Mouse (Mus musculus) midbrain, embryonic 15.5 days (tissue): ENCODE measurements around the gene Psg20. TPM values are rescaled to one million over a fixed set of nuclear protein-coding genes. Genes with fewer than 3 reads are reported as not detected.

Experiments
- polyA plus RNA-seq: library from polyadenylated mRNA; unstranded; fragments of >200 nt; fragmentation: Nextera tagmentation; extraction: Ambion mirVana; gene quantifications from 2 replicates; pipeline ENCODE4 v1.2.1, GENCODE M21; 2015

Gene Psg20
- polyA plus RNA-seq, 1 experiment from 2014 or later: not detected

Other genes with a start within 250 kb of the Psg20 start
- gene Psg26, start 202.0 kb downstream of the Psg20 start, polyA plus RNA-seq: not detected in 2 replicates
- gene Psg25, start 153.9 kb downstream of the Psg20 start, polyA plus RNA-seq: not detected in 2 replicates
- not detected in 2 replicates for gene Psg27, start 118.9 kb downstream of the Psg20 start, polyA plus RNA-seq
- gene Psg23, start 69.7 kb downstream of the Psg20 start, polyA plus RNA-seq: not detected in 2 replicates
- not detected in 2 replicates for gene Psg21, start 29.5 kb downstream of the Psg20 start, polyA plus RNA-seq
- not detected in 2 replicates for gene Psg22, start 31.9 kb upstream of the Psg20 start, polyA plus RNA-seq
- gene Psg19, start 112.3 kb upstream of the Psg20 start, polyA plus RNA-seq: not detected in 2 replicates
- gene Psg17, start 135.4 kb upstream of the Psg20 start, polyA plus RNA-seq: not detected in 2 replicates
- gene Mill2, start 153.8 kb upstream of the Psg20 start, polyA plus RNA-seq: 0.73 and 0.85 TPM in 2 replicates
- gene Pglyrp1, start 185.1 kb upstream of the Psg20 start, polyA plus RNA-seq: 27.0 and 27.3 TPM in 2 replicates
- 24.6 and 25.8 TPM in 2 replicates for gene Ccdc61, start 224.2 kb upstream of the Psg20 start, polyA plus RNA-seq
- gene Nova2, start 239.7 kb upstream of the Psg20 start, polyA plus RNA-seq: 15.2 and 15.9 TPM in 2 replicates